Mouse (Mus musculus) urinary bladder, postnatal 14 days (tissue): Measurements from ENCODE around the gene Tmem213.

Source experiments
- DNase-seq: peaks from one replicate; pipeline ENCODE4 v3.0.0; 2021; ENCODE audit warnings: low spot score

Tmem213 gene

GRCm38 (mm10) chr6:38109160-38109795 is at the start of gene Tmem213:
Tmem213 (plus strand) TSS chr6:38109255.
- no peak for DNase-seq

- DNase-seq = no peak
Observed at GRCm38 (mm10) chr6:38064621-38065020, 44.4 kb upstream of the Tmem213 start.

GRCm38 (mm10) chr6:38065122-38065500 is 43.9 kb upstream of the Tmem213 start:
- DNase-seq = no peak

GRCm38 (mm10) chr6:38065501-38066122 is 43.4 kb upstream of the Tmem213 start:
- no peak for DNase-seq

GRCm38 (mm10) chr6:38066215-38066614 is 42.8 kb upstream of the Tmem213 start:
- peak; percentile 57 for DNase-seq

GRCm38 (mm10) chr6:38071256-38071655 is 37.8 kb upstream of the Tmem213 start:
- no peak for DNase-seq

GRCm38 (mm10) chr6:38072137-38072796 is 36.8 kb upstream of the Tmem213 start:
- no peak for DNase-seq

GRCm38 (mm10) chr6:38073592-38073991 is 35.5 kb upstream of the Tmem213 start:
- DNase-seq = no peak

- no peak for DNase-seq
Observed at GRCm38 (mm10) chr6:38080364-38080763, 28.7 kb upstream of the Tmem213 start.

GRCm38 (mm10) chr6:38081727-38082341 is 27.2 kb upstream of the Tmem213 start:
- DNase-seq = peak; percentile 24

- no peak for DNase-seq
Observed at GRCm38 (mm10) chr6:38083204-38083603, 25.9 kb upstream of the Tmem213 start.

- DNase-seq = no peak
Observed at GRCm38 (mm10) chr6:38087242-38088026, 21.6 kb upstream of the Tmem213 start.

GRCm38 (mm10) chr6:38092539-38092938 is 16.5 kb upstream of the Tmem213 start:
- no peak for DNase-seq

GRCm38 (mm10) chr6:38094701-38095100 is 14.4 kb upstream of the Tmem213 start:
- no peak for DNase-seq

GRCm38 (mm10) chr6:38096961-38097370 is 12.1 kb upstream of the Tmem213 start:
- peak; percentile 52 for DNase-seq

GRCm38 (mm10) chr6:38102216-38102795 is 6.7 kb upstream of the Tmem213 start:
- DNase-seq = no peak

- DNase-seq = no peak
Observed at GRCm38 (mm10) chr6:38103775-38104174, 5.3 kb upstream of the Tmem213 start.

- DNase-seq = no peak
Observed at GRCm38 (mm10) chr6:38105924-38106323, 3.1 kb upstream of the Tmem213 start.

GRCm38 (mm10) chr6:38108449-38108848 is 606 bp upstream of the Tmem213 start:
- DNase-seq = no peak

- DNase-seq = no peak
Observed at GRCm38 (mm10) chr6:38109871-38110270, 816 bp downstream of the Tmem213 start.

- DNase-seq = no peak
Observed at GRCm38 (mm10) chr6:38110859-38111258, 1.8 kb downstream of the Tmem213 start.
